Mouse (Mus musculus) intestine, embryonic 15.5 days (tissue): ENCODE data around the gene Tgfb3. TPM values are rescaled to one million over a fixed set of nuclear protein-coding genes. Genes with fewer than 3 reads are reported as not detected.

Experiments used
- ATAC-seq: fragments of 200-750 bp; cut with Nextera tagmentation; 2 replicates; pipeline ENCODE4 v1.8.0; 2017; ENCODE audit warnings: moderate TSS enrichment, moderate library complexity
- H3K27ac ChIP-seq: fragments of 300-500 bp; sonication (generic); 2 replicates; pipeline ENCODE4 v1.5.1; 2015; ENCODE audit warnings: mild to moderate bottlenecking, inconsistent platforms
- H3K27me3 ChIP-seq: fragments of 300-500 bp; sonication (generic); replicated peaks from 2 replicates; pipeline ENCODE4 v1.6.1; 2015; ENCODE audit warnings: inconsistent platforms
- H3K36me3 ChIP-seq: fragments of 300-500 bp; sonication (generic); 2 replicates; pipeline ENCODE4 v1.6.1; 2015; ENCODE audit warnings: inconsistent platforms
- H3K4me1 ChIP-seq: fragments of 300-500 bp; sonication (generic); replicated peaks from 2 replicates; pipeline ENCODE4 v1.6.1; 2015; ENCODE audit warnings: inconsistent platforms
- H3K4me2 ChIP-seq: fragments of 300-500 bp; sonication (generic); replicated peaks from 2 replicates; pipeline ENCODE4 v1.6.1; 2015; ENCODE audit warnings: mild to moderate bottlenecking, inconsistent platforms
- H3K4me3 ChIP-seq: fragments of 300-500 bp; sonication (generic); replicated peaks from 2 replicates; pipeline ENCODE4 v1.5.1; 2015; ENCODE audit warnings: inconsistent platforms
- H3K9ac ChIP-seq: fragments of 300-500 bp; sonication (generic); 2 replicates; pipeline ENCODE4 v1.6.1; 2015; ENCODE audit warnings: inconsistent platforms
- H3K9me3 ChIP-seq: fragments of 300-500 bp; sonication (generic); 2 replicates; pipeline ENCODE4 v1.6.1; 2016; ENCODE audit warnings: inconsistent platforms
- WGBS: fragments of 180-500 bp; shearing (Covaris S2); methylation state at CpG from one replicate; pipeline ENCODE4 v1.1.7; 2015; 5-methylcytosine and 5-hydroxymethylcytosine counted together
- polyA plus RNA-seq: library from polyadenylated mRNA; unstranded; fragments of >200 nt; fragmentation: Nextera tagmentation; extraction: Ambion mirVana; gene quantifications from 2 replicates; pipeline ENCODE4 v1.2.1, GENCODE M21; 2015

The Tgfb3 gene
- polyA plus RNA-seq, 1 experiment from 2014 or later: 23.4 TPM

GRCm38 (mm10) chr12:86023081-86023871, 55.6 kb downstream of the Tgfb3 start:
- Histone ChIP-seq H3K4me3 (no peak overlapping the region), H3K36me3 (no peaks in the 10 kb centered on the region), H3K4me2 (no peak overlapping the region), H3K27me3 (no peaks in the 10 kb centered on the region), H3K27ac (peak overlapping the region; percentile 42; the same call in 1 of the 2 replicates), H3K4me1 (peaks cover 15% of the 10 kb centered on the region; the same call in 1 of the 2 replicates), H3K9me3 (no peaks in the 10 kb centered on the region), H3K9ac (no peak overlapping the region)
- 72% methylated on average over 4 of the region's 4 CpGs for WGBS
- ATAC-seq: peak; percentile 65

- no peaks in the 10 kb centered on the region for H3K27me3 ChIP-seq
- H3K4me1 ChIP-seq: peaks cover 15% of the 10 kb centered on the region; the same call in 1 of the 2 replicates
- no peaks in the 10 kb centered on the region for H3K36me3 ChIP-seq
- H3K27ac ChIP-seq: peak overlapping the region; percentile 42
- WGBS: 49% methylated on average over 9 of the region's 9 CpGs
- H3K4me3 ChIP-seq: no peak overlapping the region
- H3K9ac ChIP-seq: no peak overlapping the region
- ATAC-seq: peak; percentile 34; the same call in 1 of the 2 replicates
- H3K9me3 ChIP-seq: no peaks in the 10 kb centered on the region
- no peak overlapping the region for H3K4me2 ChIP-seq
Observed at GRCm38 (mm10) chr12:86022282-86022984, 56.4 kb downstream of the Tgfb3 start.

GRCm38 (mm10) chr12:86021583-86021982, 57.3 kb downstream of the Tgfb3 start:
- Histone ChIP-seq H3K27me3 (no peaks in the 10 kb centered on the region), H3K4me1 (peaks cover 15% of the 10 kb centered on the region; the same call in 1 of the 2 replicates), H3K9me3 (no peaks in the 10 kb centered on the region), H3K36me3 (no peaks in the 10 kb centered on the region), H3K27ac (no peak overlapping the region), H3K4me3 (no peak overlapping the region), H3K4me2 (no peak overlapping the region), H3K9ac (no peak overlapping the region)
- 64% methylated on average over 6 of the region's 6 CpGs for WGBS
- no peak for ATAC-seq

- H3K36me3 ChIP-seq: no peaks in the 10 kb centered on the region
- 72% methylated on average over 5 of the region's 5 CpGs for WGBS
- H3K27ac ChIP-seq: no peak overlapping the region
- H3K4me3 ChIP-seq: no peak overlapping the region
- H3K9ac ChIP-seq: no peak overlapping the region
- ATAC-seq: no peak
- no peaks in the 10 kb centered on the region for H3K9me3 ChIP-seq
- H3K4me1 ChIP-seq: peaks cover 3% of the 10 kb centered on the region; the same call in 1 of the 2 replicates
- H3K27me3 ChIP-seq: no peaks in the 10 kb centered on the region
- no peak overlapping the region for H3K4me2 ChIP-seq
Observed at GRCm38 (mm10) chr12:86017360-86017759, 61.5 kb downstream of the Tgfb3 start.

- H3K27me3 ChIP-seq: no peaks in the 10 kb centered on the region
- no peak overlapping the region for H3K4me3 ChIP-seq
- no peak overlapping the region for H3K9ac ChIP-seq
- no peaks in the 10 kb centered on the region for H3K4me1 ChIP-seq
- no peak overlapping the region for H3K27ac ChIP-seq
- WGBS: 73% methylated on average over 2 of the region's 2 CpGs
- H3K4me2 ChIP-seq: no peak overlapping the region
- ATAC-seq: no peak
- H3K9me3 ChIP-seq: no peaks in the 10 kb centered on the region
- no peaks in the 10 kb centered on the region for H3K36me3 ChIP-seq
Observed at GRCm38 (mm10) chr12:86015114-86015513, 63.7 kb downstream of the Tgfb3 start.

GRCm38 (mm10) chr12:86014621-86015020, 64.2 kb downstream of the Tgfb3 start:
- no peak overlapping the region for H3K4me2 ChIP-seq
- 94% methylated on average over 3 of the region's 3 CpGs for WGBS
- ATAC-seq: no peak

GRCm38 (mm10) chr12:86014174-86014573, 64.7 kb downstream of the Tgfb3 start:
- WGBS: 83% methylated on average over 2 of the region's 2 CpGs

More at GRCm38 (mm10) chr12:86014621-86015020, 64.2 kb downstream of the Tgfb3 start:
- no peaks in the 10 kb centered on the region for H3K36me3 ChIP-seq
- no peak overlapping the region for H3K9ac ChIP-seq
- H3K9me3 ChIP-seq: no peaks in the 10 kb centered on the region
- H3K27me3 ChIP-seq: no peaks in the 10 kb centered on the region
- H3K27ac ChIP-seq: no peak overlapping the region
- H3K4me1 ChIP-seq: no peaks in the 10 kb centered on the region
- H3K4me3 ChIP-seq: no peak overlapping the region

GRCm38 (mm10) chr12:86012195-86012594, 66.6 kb downstream of the Tgfb3 start:
- no peaks in the 10 kb centered on the region for H3K36me3 ChIP-seq
- no peak overlapping the region for H3K4me2 ChIP-seq
- H3K9me3 ChIP-seq: no peaks in the 10 kb centered on the region
- WGBS: 76% methylated on average over 2 of the region's 2 CpGs
- no peak for ATAC-seq
- H3K4me3 ChIP-seq: no peak overlapping the region
- no peak overlapping the region for H3K9ac ChIP-seq
- no peak overlapping the region for H3K27ac ChIP-seq
- peaks cover 8% of the 10 kb centered on the region for H3K4me1 ChIP-seq
- H3K27me3 ChIP-seq: no peaks in the 10 kb centered on the region

More at GRCm38 (mm10) chr12:86014174-86014573, 64.7 kb downstream of the Tgfb3 start:
- no peak for ATAC-seq
- H3K9me3 ChIP-seq: no peaks in the 10 kb centered on the region
- H3K4me1 ChIP-seq: no peaks in the 10 kb centered on the region
- no peaks in the 10 kb centered on the region for H3K36me3 ChIP-seq
- no peak overlapping the region for H3K4me3 ChIP-seq
- H3K27ac ChIP-seq: no peak overlapping the region
- no peak overlapping the region for H3K9ac ChIP-seq
- no peak overlapping the region for H3K4me2 ChIP-seq
- no peaks in the 10 kb centered on the region for H3K27me3 ChIP-seq

- Histone ChIP-seq H3K4me2 (no peak overlapping the region), H3K4me3 (no peak overlapping the region), H3K36me3 (no peaks in the 10 kb centered on the region), H3K27ac (no peak overlapping the region), H3K4me1 (peaks cover 9% of the 10 kb centered on the region), H3K27me3 (no peaks in the 10 kb centered on the region), H3K9ac (no peak overlapping the region), H3K9me3 (no peaks in the 10 kb centered on the region)
- no peak for ATAC-seq
- 69% methylated on average over 5 of the region's 5 CpGs for WGBS
Observed at GRCm38 (mm10) chr12:86010656-86011055, 68.2 kb downstream of the Tgfb3 start.

- Histone ChIP-seq H3K9ac (no peak overlapping the region), H3K27ac (peak overlapping the region; percentile 58), H3K27me3 (no peaks in the 10 kb centered on the region), H3K4me2 (no peak overlapping the region), H3K4me3 (no peak overlapping the region), H3K4me1 (peaks cover 9% of the 10 kb centered on the region), H3K36me3 (no peaks in the 10 kb centered on the region), H3K9me3 (no peaks in the 10 kb centered on the region)
- no peak for ATAC-seq
- 33% methylated on average over 3 of the region's 3 CpGs for WGBS
Observed at GRCm38 (mm10) chr12:86007377-86007776, 71.5 kb downstream of the Tgfb3 start.
